Mouse (Mus musculus) liver, embryonic 11.5 days (tissue): ENCODE measurements around the gene Thsd4. TPM values are rescaled to one million over a fixed set of nuclear protein-coding genes. Genes with fewer than 3 reads are reported as not detected.

Experiments
- ATAC-seq: fragments of 200-750 bp; cut with Nextera tagmentation; replicated peaks from 2 replicates; pipeline ENCODE4 v1.8.0; 2017; ENCODE audit warnings: moderate number of reproducible peaks, mild to moderate bottlenecking, moderate TSS enrichment, moderate library complexity; ENCODE audit not compliant: low FRiP score
- DNase-seq: peaks from one replicate; pipeline ENCODE4 v3.0.0-alpha.2; 2017; ENCODE audit warnings: low spot score
- H3K27ac ChIP-seq: fragments of 300-500 bp; sonication (generic); 2 replicates; pipeline ENCODE4 v1.5.1; 2014; ENCODE audit warnings: mild to moderate bottlenecking, low read depth, low read length, control low read depth
- H3K27me3 ChIP-seq: fragments of 300-500 bp; sonication (generic); replicated peaks from 2 replicates; pipeline ENCODE4 v1.6.1; 2014; ENCODE audit warnings: low read length, mixed read lengths; ENCODE audit not compliant: control insufficient read depth, insufficient read depth
- H3K36me3 ChIP-seq: fragments of 300-500 bp; sonication (generic); 2 replicates; pipeline ENCODE4 v1.6.1; 2014; ENCODE audit warnings: mild to moderate bottlenecking, low read length, moderate library complexity, mixed read lengths; ENCODE audit not compliant: control insufficient read depth, insufficient read depth
- H3K4me1 ChIP-seq: fragments of 300-500 bp; sonication (generic); replicated peaks from 2 replicates; pipeline ENCODE4 v1.6.1; 2014; ENCODE audit warnings: low read length, mixed read lengths; ENCODE audit not compliant: control insufficient read depth, insufficient read depth
- H3K4me2 ChIP-seq: fragments of 300-500 bp; sonication (generic); 2 replicates; pipeline ENCODE4 v1.6.1; 2014; ENCODE audit warnings: mild to moderate bottlenecking, control low read depth, moderate library complexity
- H3K4me3 ChIP-seq: fragments of 300-500 bp; sonication (generic); 2 replicates; pipeline ENCODE4 v1.5.1; 2014; ENCODE audit warnings: low read depth, low read length, control low read depth
- H3K9ac ChIP-seq: fragments of 300-500 bp; sonication (generic); 2 replicates; pipeline ENCODE4 v1.6.1; 2014; ENCODE audit warnings: low read depth, low read length, control low read depth
- H3K9me3 ChIP-seq: fragments of 300-500 bp; sonication (generic); 2 replicates; pipeline ENCODE4 v1.6.1; 2016; ENCODE audit warnings: low read length, inconsistent platforms, mixed read lengths; ENCODE audit not compliant: control insufficient read depth
- WGBS: fragments of 180-500 bp; shearing (Covaris S2); extraction: QIAGEN DNeasy Blood & Tissue Kit; methylation state at CpG from one replicate; pipeline ENCODE4 v1.1.7; 2014; 5-methylcytosine and 5-hydroxymethylcytosine counted together
- polyA plus RNA-seq: library from polyadenylated mRNA; unstranded; fragments of >200 nt; fragmentation: Nextera tagmentation; extraction: Ambion mirVana; gene quantifications from 2 replicates; pipeline ENCODE4 v1.2.1, GENCODE M21; 2014

Thsd4 gene
- polyA plus RNA-seq, 1 experiment from 2014 or later: 6.8 TPM

DNA sequence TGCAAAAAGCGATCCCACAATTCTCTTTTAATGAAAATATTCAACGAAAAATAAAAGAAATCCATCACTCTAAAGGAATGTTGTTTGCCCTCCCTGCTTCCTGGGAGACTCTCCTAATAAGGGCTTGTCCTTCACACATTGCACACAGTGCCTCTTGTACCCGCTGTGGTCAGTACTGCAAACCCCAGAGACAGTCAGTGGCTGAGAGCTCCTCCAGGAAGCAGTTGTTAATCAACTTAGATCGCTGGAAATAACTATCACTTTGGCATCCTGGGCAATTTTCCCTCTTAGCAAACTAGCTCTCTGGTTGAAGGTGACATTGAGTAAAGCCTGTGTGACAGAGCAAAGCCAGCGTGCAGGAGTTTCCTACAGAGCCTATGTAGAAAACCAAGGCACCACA lies 5.2 kb upstream of the Thsd4 start:
- Histone ChIP-seq H3K36me3 (no peaks in the 10 kb centered on the region), H3K27me3 (no peaks in the 10 kb centered on the region; the same call in 1 of the 2 replicates), H3K27ac (no peak overlapping the region), H3K9ac (no peak overlapping the region), H3K4me3 (no peak overlapping the region), H3K9me3 (no peaks in the 10 kb centered on the region), H3K4me1 (no peaks in the 10 kb centered on the region), H3K4me2 (no peak overlapping the region)
- WGBS: 60% methylated on average over 5 of the region's 5 CpGs
- no peak for ATAC-seq
- no peak for DNase-seq

DNA sequence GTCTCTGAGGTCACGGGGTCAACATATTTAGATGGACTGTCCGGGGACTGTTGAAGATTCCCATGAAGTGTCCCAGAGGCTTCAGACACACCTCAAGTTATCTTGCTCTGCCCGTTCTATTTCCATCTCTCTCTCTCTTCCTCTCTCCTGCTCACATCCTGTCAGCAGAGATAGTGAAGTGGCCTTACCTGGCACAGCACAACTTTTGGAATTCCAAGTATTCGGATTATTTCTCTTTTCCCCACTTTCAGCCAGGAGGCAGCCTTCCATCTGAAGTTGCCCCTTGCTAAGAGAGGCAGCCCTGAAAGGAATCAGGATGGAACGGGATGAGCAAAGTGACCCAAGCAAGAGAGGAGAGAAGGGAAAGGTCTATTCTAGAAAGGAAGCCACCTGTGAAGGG lies 4.3 kb upstream of the Thsd4 start:
- ATAC-seq (no peak), DNase-seq (no peak)
- no peak overlapping the region for H3K4me2 ChIP-seq
- no peak overlapping the region for H3K4me3 ChIP-seq
- WGBS: 52% methylated on average over 5 of the region's 5 CpGs
- H3K9me3 ChIP-seq: no peaks in the 10 kb centered on the region
- no peaks in the 10 kb centered on the region for H3K36me3 ChIP-seq
- H3K4me1 ChIP-seq: no peaks in the 10 kb centered on the region
- peaks cover 8% of the 10 kb centered on the region for H3K27me3 ChIP-seq
- H3K27ac ChIP-seq: no peak overlapping the region
- no peak overlapping the region for H3K9ac ChIP-seq

DNA sequence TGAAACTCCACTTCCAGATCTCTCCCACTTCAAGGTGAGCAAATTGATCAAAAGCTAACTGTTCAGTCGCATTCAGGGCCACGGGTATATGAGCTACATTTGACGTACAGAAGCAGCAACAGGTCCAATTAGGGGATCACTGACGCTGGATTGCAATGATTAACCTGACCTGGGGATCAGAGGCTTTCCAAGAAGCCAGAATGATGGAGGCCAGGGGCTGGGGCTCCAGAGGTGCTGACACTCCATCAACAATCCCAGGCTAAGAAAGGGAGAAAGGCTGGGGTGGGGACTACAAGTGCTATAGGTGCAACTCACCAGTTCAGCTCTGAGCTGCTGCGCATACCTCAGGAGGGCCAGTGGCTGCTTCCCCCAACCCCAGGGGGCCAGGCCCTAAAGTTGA lies 703 bp downstream of the Thsd4 start:
- Histone ChIP-seq H3K4me2 (peak overlapping the region; percentile 77), H3K27me3 (peaks cover 21% of the 10 kb centered on the region), H3K9ac (no peak overlapping the region), H3K27ac (no peak overlapping the region), H3K9me3 (no peaks in the 10 kb centered on the region), H3K4me1 (peaks cover 17% of the 10 kb centered on the region), H3K4me3 (peak overlapping the region; percentile 58), H3K36me3 (no peaks in the 10 kb centered on the region)
- DNase-seq (no peak), ATAC-seq (no peak)
- 42% methylated on average over 5 of the region's 5 CpGs for WGBS

DNA sequence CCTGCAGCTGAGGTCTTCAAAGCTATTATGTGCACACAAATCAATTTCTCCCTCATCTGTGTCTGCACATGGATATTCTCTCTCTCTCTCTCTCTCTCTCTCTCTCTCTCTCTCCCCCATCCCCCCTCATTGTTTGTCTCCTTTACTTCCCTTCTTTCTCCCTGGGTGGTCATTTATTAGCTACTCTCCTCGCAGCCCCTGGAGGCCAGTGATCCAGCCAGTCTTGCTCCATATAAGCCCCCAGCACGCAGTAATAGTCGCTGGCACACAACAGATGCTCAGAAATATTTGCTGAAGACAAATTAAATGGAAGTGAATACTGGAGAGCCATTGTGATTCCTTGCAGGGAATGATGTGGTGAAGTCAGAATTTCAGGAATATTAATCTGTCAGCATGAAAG lies 2.2 kb downstream of the Thsd4 start:
- Histone ChIP-seq H3K36me3 (no peaks in the 10 kb centered on the region), H3K4me2 (0 out of 2 replicates have a peak overlapping the region, but pooled peaks have one; percentile 13), H3K4me1 (peaks cover 17% of the 10 kb centered on the region), H3K27me3 (peaks cover 21% of the 10 kb centered on the region), H3K27ac (no peak overlapping the region), H3K9me3 (no peaks in the 10 kb centered on the region), H3K9ac (no peak overlapping the region), H3K4me3 (no peak overlapping the region)
- DNase-seq (no peak), ATAC-seq (no peak)
- 48% methylated on average over 3 of the region's 3 CpGs for WGBS

DNA sequence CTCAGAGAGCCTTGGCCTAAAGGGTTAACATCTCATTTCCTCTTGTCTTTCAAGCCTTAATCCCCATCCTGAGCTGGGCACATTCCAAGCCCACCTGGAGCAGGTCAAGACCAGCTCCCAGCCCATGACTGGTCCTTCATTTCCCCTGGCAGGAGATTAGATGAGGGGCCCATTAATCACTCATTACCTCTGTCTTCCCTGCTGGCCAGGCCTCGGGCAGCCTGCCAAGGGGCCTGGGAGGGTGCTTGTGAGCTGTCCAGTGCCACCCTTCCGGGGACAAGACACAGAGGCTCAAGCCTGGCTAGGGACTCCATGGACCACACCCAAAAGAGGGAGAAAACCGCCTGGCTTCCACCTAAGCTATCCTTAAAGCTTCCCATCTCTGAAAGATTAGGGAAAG lies 3.6 kb downstream of the Thsd4 start:
- no peaks in the 10 kb centered on the region for H3K9me3 ChIP-seq
- WGBS: 37% methylated on average over 3 of the region's 3 CpGs
- no peak overlapping the region for H3K4me2 ChIP-seq
- no peaks in the 10 kb centered on the region for H3K36me3 ChIP-seq
- H3K27ac ChIP-seq: no peak overlapping the region
- H3K9ac ChIP-seq: no peak overlapping the region
- no peak overlapping the region for H3K4me3 ChIP-seq
- DNase-seq (no peak), ATAC-seq (no peak)
- peaks cover 21% of the 10 kb centered on the region for H3K4me1 ChIP-seq
- H3K27me3 ChIP-seq: peaks cover 21% of the 10 kb centered on the region

GRCm38 (mm10) chr9:60517148-60517547 lies 4.7 kb downstream of the Thsd4 start:
- Histone ChIP-seq H3K9me3 (no peaks in the 10 kb centered on the region), H3K36me3 (no peaks in the 10 kb centered on the region), H3K9ac (no peak overlapping the region), H3K4me2 (no peak overlapping the region), H3K27ac (no peak overlapping the region), H3K4me3 (no peak overlapping the region), H3K27me3 (peaks cover 21% of the 10 kb centered on the region), H3K4me1 (peaks cover 21% of the 10 kb centered on the region)
- 0 out of 2 replicates have a peak, but pooled peaks have one; percentile 26 for ATAC-seq
- 39% methylated on average over 4 of the region's 4 CpGs for WGBS
- no peak for DNase-seq

DNA sequence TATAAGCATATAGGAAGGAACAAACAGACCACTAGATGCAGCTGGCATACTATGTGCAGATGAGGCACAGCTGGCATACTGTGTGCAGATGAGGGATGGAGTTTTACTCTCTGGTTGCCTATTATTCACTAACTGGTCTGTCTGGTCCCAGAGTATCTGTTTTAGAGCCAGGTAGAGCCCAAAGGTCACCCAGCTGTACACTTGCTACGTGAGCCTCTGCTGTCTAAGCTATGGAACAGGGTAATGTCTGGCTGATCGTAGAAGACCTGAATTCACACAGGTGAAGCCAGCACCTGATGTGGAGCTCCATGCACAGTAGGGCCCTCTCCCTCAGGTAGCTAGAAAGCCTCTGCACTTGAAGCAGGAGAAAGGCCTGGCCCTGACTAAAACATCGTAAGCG lies 5.5 kb downstream of the Thsd4 start:
- ATAC-seq (no peak), DNase-seq (no peak)
- Histone ChIP-seq H3K4me3 (no peak overlapping the region), H3K9ac (no peak overlapping the region), H3K4me1 (peaks cover 21% of the 10 kb centered on the region), H3K9me3 (no peaks in the 10 kb centered on the region), H3K27me3 (peaks cover 15% of the 10 kb centered on the region), H3K4me2 (no peak overlapping the region), H3K36me3 (no peaks in the 10 kb centered on the region), H3K27ac (no peak overlapping the region)
- 74% methylated on average over 4 of the region's 4 CpGs for WGBS

GRCm38 (mm10) chr9:60513329-60513788 lies 8.5 kb downstream of the Thsd4 start:
- Histone ChIP-seq H3K36me3 (no peaks in the 10 kb centered on the region), H3K27me3 (no peaks in the 10 kb centered on the region), H3K27ac (no peak overlapping the region), H3K9me3 (no peaks in the 10 kb centered on the region), H3K4me1 (peaks cover 19% of the 10 kb centered on the region), H3K4me3 (no peak overlapping the region), H3K4me2 (no peak overlapping the region), H3K9ac (no peak overlapping the region)
- DNase-seq: no peak
- 36% methylated on average over 11 of the region's 11 CpGs for WGBS
- ATAC-seq: no peak

GRCm38 (mm10) chr9:60510876-60511275 lies 11.0 kb downstream of the Thsd4 start:
- 68% methylated on average over 6 of the region's 6 CpGs for WGBS
- no peak for ATAC-seq
- H3K27ac ChIP-seq: no peak overlapping the region
- no peak overlapping the region for H3K4me2 ChIP-seq
- H3K4me3 ChIP-seq: no peak overlapping the region
- H3K4me1 ChIP-seq: peaks cover 6% of the 10 kb centered on the region; the same call in 1 of the 2 replicates
- H3K9me3 ChIP-seq: no peaks in the 10 kb centered on the region
- no peaks in the 10 kb centered on the region for H3K36me3 ChIP-seq
- no peak for DNase-seq
- H3K27me3 ChIP-seq: no peaks in the 10 kb centered on the region
- H3K9ac ChIP-seq: no peak overlapping the region
